Mouse (Mus musculus) heart, embryonic 16.5 days (tissue): ENCODE results near the gene Coro2b. TPM values are rescaled to one million over a fixed set of nuclear protein-coding genes. Genes with fewer than 3 reads are reported as not detected.

Experiments used
- ATAC-seq: fragments of 200-750 bp; cut with Nextera tagmentation; replicated peaks from 2 replicates; pipeline ENCODE4 v1.8.0; 2017; ENCODE audit warnings: moderate number of reproducible peaks; ENCODE audit not compliant: insufficient read depth, low FRiP score; ENCODE audit errors: extremely low read depth
- H3K27ac ChIP-seq: fragments of 300-500 bp; sonication (generic); 2 replicates; pipeline ENCODE4 v1.5.1; 2014; ENCODE audit warnings: mild to moderate bottlenecking, low read length, control low read depth, moderate library complexity
- H3K27me3 ChIP-seq: fragments of 300-500 bp; sonication (generic); 2 replicates; pipeline ENCODE4 v1.6.1; 2014; ENCODE audit warnings: low read length, mixed read lengths; ENCODE audit not compliant: control insufficient read depth, insufficient read depth
- H3K36me3 ChIP-seq: fragments of 300-500 bp; sonication (generic); 2 replicates; pipeline ENCODE4 v1.6.1; 2014; ENCODE audit not compliant: control insufficient read depth, insufficient read depth
- H3K4me1 ChIP-seq: fragments of 300-500 bp; sonication (generic); 2 replicates; pipeline ENCODE4 v1.6.1; 2014; ENCODE audit warnings: low read length, mixed read lengths; ENCODE audit not compliant: control insufficient read depth, insufficient read depth
- H3K4me2 ChIP-seq: fragments of 300-500 bp; sonication (generic); 2 replicates; pipeline ENCODE4 v1.6.1; 2014; ENCODE audit warnings: low read depth, mild to moderate bottlenecking, control low read depth, low read length
- H3K4me3 ChIP-seq: fragments of 300-500 bp; sonication (generic); 2 replicates; pipeline ENCODE4 v1.5.1; 2014; ENCODE audit warnings: mild to moderate bottlenecking, control low read depth, low read length
- H3K9ac ChIP-seq: fragments of 300-500 bp; sonication (generic); 2 replicates; pipeline ENCODE4 v1.6.1; 2014; ENCODE audit warnings: low read length, control low read depth
- H3K9me3 ChIP-seq: fragments of 300-500 bp; sonication (generic); replicated peaks from 2 replicates; pipeline ENCODE4 v1.6.1; 2016; ENCODE audit warnings: low read length; ENCODE audit not compliant: control insufficient read depth
- WGBS: fragments of 180-500 bp; shearing (Covaris S2); extraction: QIAGEN DNeasy Blood & Tissue Kit; methylation state at CpG from one replicate; pipeline ENCODE4 v1.1.7; 2014; 5-methylcytosine and 5-hydroxymethylcytosine counted together
- polyA plus RNA-seq: library from polyadenylated mRNA; unstranded; fragments of >200 nt; fragmentation: Nextera tagmentation; extraction: Ambion mirVana; gene quantifications from 2 replicates; pipeline ENCODE4 v1.2.1, GENCODE M21; 2015

Gene Coro2b
- polyA plus RNA-seq, 1 experiment from 2014 or later = 7.1 TPM

DNA sequence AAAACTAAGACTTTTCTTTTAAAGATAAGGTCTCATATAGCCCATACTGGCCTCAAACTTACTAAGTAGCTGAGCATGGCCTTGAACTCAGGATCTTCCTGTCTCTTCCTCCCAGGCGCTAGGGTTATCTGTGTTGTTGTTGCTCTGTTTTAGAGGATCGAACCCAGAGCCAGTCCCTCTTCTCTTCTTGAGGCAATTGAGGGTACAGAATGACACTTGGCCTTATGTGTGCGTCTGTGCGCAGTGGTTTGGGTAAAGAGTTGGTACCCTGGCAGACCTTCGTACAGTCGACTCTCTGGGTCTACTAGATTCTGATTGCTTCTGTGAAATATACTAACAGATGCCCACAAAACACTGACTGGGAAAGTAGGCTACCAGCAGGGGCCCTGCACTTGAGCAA, 114.9 kb downstream of the Coro2b start:
- H3K9me3 ChIP-seq = peaks cover 3% of the 10 kb centered on the region
- H3K27ac ChIP-seq = no peak overlapping the region
- no peak overlapping the region for H3K4me3 ChIP-seq
- no peaks in the 10 kb centered on the region for H3K27me3 ChIP-seq
- H3K4me2 ChIP-seq = no peak overlapping the region
- WGBS = 96% methylated on average over 6 of the region's 6 CpGs
- H3K9ac ChIP-seq = no peak overlapping the region
- H3K36me3 ChIP-seq = no peaks in the 10 kb centered on the region
- no peak for ATAC-seq
- peaks cover 5% of the 10 kb centered on the region; the same call in 1 of the 2 replicates for H3K4me1 ChIP-seq

DNA sequence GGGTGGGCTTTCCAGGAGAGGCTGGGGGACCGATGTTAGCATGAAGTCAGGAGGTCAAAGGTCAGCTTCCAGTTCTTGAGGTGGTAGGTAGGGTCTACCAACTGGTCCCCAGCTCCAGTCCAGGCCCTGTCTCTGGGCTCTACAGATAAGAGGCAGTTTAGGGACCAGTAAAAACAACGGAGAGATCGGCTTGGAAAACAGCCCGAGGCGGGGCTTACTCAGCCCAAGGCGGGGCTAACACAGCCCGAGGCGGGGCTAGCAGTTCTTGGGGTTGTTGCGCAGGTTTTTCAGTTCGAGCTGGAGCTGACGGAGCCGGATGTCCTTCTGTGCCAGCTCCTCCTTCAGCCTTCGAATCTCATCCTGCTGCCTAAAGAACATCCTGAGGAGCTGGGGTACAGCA, 115.8 kb downstream of the Coro2b start:
- Histone ChIP-seq H3K4me2 (peak overlapping the region; percentile 48), H3K9me3 (peaks cover 3% of the 10 kb centered on the region), H3K36me3 (no peaks in the 10 kb centered on the region), H3K4me1 (peaks cover 13% of the 10 kb centered on the region), H3K9ac (peak overlapping the region; percentile 58), H3K27ac (peak overlapping the region; percentile 78), H3K4me3 (peak overlapping the region; percentile 33), H3K27me3 (no peaks in the 10 kb centered on the region)
- WGBS = 11% methylated on average over 13 of the region's 13 CpGs
- peak; percentile 75 for ATAC-seq

DNA sequence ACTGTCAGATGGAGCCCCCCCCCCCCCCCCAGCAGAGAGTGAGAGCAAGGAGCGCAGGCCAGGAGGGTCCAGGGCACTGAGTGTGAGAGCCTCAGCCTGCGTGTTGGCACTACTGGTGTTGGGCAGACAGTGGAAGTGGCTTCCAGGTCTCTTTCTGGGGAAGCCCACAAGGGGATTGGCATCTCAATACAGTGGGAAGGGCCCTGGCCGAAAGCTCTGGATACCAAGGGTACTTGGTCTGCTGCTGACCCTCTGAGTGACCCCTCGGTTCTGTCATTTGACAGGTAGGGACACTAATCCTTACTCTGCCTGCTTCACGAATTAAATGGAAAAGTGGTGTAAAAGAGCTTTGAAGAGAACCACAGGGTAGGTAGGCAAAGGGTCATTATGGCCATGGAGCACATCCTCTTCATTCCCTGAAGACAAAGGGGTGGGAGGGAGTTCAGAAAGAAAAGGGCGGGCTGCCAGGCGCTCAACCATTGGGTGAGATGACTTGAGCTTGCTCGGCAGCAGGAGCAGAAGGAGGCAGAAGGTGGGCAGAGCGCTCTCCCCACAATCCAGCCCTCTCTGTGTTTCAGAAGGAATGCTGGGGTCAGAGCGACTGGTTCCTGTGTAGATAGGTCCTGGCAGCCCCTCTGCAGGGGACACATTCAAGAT, 116.5 kb downstream of the Coro2b start:
- WGBS = 67% methylated on average over 9 of the region's 10 CpGs
- Histone ChIP-seq H3K9ac (peak overlapping the region; percentile 3; the same call in 1 of the 2 replicates), H3K27ac (peak overlapping the region; percentile 66), H3K36me3 (no peaks in the 10 kb centered on the region), H3K27me3 (no peaks in the 10 kb centered on the region), H3K4me1 (peaks cover 15% of the 10 kb centered on the region), H3K4me2 (peak overlapping the region; percentile 48), H3K4me3 (no peak overlapping the region), H3K9me3 (peaks cover 3% of the 10 kb centered on the region)
- ATAC-seq = peak; percentile 23; the same call in 1 of the 2 replicates

DNA sequence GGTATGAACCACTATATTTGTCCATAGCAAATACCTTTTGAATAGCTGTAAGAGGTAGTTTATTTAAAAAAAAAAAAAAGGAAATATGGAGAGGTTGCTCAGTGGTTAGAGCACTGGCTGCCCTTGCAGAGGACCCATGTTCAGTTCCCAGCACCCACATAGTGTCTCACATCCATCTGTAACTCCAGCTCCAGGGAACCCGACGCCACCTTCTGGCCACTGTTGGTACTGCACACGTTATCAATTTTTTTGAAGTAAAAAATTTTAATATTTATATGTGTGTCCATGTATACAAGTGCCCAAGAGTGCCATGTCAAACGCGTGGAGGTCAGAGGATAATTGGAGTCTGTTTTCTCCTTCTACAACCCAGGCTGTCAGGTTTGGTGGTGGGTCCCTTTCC, 118.1 kb downstream of the Coro2b start:
- Histone ChIP-seq H3K27me3 (no peaks in the 10 kb centered on the region), H3K9ac (no peak overlapping the region), H3K9me3 (peaks cover 5% of the 10 kb centered on the region), H3K27ac (no peak overlapping the region), H3K36me3 (no peaks in the 10 kb centered on the region), H3K4me1 (peaks cover 18% of the 10 kb centered on the region), H3K4me3 (no peak overlapping the region), H3K4me2 (no peak overlapping the region)
- ATAC-seq = no peak
- 54% methylated on average over 5 of the region's 5 CpGs for WGBS

DNA sequence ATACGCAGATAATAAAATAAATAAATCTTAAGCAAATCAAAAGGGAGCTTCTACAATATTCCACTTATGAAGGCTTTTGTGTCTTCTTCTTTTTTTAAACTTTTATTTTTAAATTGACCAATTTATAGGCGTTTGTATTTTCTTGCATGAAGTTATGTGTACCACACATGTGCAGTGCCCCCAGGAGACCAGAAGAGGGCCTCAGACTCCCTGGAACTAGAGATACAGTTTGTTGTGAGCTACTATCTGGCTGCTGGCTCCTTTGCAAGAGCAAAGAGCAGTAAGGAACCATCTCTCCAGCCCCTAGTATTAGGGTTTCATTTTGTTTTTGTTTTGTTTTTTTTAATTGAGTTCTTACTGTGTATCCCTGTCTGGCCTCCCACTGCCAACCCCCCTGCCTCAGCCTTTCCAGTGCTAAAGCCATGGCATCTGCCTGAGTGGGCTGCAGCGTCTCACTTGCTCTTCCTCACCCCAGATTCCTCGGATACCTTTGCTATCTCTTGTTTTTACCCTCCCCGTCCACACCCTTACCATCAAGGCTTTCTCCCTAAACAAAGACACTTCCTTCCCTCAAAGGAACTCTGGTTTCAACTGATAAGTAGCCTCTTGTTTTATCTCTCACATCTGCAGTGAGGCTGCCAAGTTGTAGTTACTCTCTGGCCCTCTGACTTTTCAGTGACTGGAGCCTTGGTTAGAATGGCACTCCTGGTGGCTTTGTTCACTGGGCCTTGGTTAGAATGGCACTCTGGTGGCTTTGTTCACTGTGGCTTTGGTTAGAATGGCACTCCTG, 129.3 kb downstream of the Coro2b start:
- 49% methylated on average over 5 of the region's 5 CpGs for WGBS
- no peak for ATAC-seq

DNA sequence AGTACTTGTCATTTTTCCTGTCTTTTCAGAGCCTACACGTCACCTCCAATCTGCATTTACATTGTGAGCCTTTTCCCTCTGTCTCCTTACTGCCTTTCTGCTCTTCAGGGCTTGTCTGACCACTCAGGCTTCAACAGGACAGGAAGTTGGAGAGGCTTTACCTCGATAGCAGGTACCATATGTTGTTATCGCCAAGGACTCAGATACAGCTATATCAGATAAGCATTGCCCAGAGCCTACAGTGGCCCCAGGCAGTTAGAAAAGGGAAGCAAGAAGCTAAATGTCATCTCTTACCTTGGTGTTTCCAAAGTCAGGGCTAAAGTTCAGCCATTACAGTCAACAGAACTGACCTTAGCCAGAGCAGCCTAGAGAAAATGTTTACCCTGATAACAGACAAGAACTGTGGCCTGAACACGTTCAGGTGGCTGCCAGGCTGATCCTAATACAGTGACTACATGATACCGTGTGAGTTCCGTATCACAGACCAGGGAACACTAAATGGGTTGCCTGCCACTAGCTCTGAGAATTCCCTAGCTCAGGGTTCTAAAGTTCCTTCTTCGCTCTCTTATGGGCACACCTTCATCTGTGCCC, 130.3 kb downstream of the Coro2b start:
- no peaks in the 10 kb centered on the region for H3K27me3 ChIP-seq
- no peaks in the 10 kb centered on the region for H3K4me1 ChIP-seq
- peaks cover 7% of the 10 kb centered on the region for H3K9me3 ChIP-seq
- 70% methylated on average over 7 of the region's 7 CpGs for WGBS
- H3K36me3 ChIP-seq = no peaks in the 10 kb centered on the region
- no peak overlapping the region for H3K9ac ChIP-seq
- H3K27ac ChIP-seq = no peak overlapping the region
- H3K4me2 ChIP-seq = no peak overlapping the region
- H3K4me3 ChIP-seq = no peak overlapping the region
- no peak for ATAC-seq

More for the DNA sequence above, 129.3 kb downstream of the Coro2b start:
- H3K27me3 ChIP-seq = no peaks in the 10 kb centered on the region
- H3K9ac ChIP-seq = no peak overlapping the region
- no peak overlapping the region; the same call in 1 of the 2 replicates for H3K27ac ChIP-seq
- H3K9me3 ChIP-seq = peaks cover 7% of the 10 kb centered on the region
- no peaks in the 10 kb centered on the region for H3K4me1 ChIP-seq
- no peak overlapping the region for H3K4me3 ChIP-seq
- no peak overlapping the region for H3K4me2 ChIP-seq
- no peaks in the 10 kb centered on the region for H3K36me3 ChIP-seq

DNA sequence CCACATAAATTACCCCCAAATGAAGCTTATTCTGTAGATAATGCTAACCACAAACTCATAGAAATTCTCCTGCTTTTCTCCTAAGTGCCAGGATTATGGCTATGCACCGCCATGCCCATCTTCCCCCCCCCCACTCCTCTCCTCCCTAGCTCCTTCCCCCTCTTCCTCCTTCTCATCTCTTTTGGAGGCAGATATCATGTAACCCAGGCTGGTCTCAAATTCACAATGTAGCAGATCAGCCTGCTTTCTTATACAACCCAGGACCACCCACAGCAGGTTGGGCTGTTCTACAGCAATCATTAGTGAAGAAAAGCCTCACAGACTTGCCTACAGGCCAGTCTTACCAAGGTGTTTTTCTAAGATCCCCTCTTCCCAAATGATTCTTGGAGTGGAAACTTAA, 135.3 kb downstream of the Coro2b start:
- no peaks in the 10 kb centered on the region; the same call in 1 of the 2 replicates for H3K4me1 ChIP-seq
- H3K4me3 ChIP-seq = no peak overlapping the region
- no peak for ATAC-seq
- H3K9me3 ChIP-seq = peaks cover 3% of the 10 kb centered on the region; the same call in 1 of the 2 replicates
- H3K9ac ChIP-seq = no peak overlapping the region
- 88% methylated on average over 1 of the region's 1 CpGs for WGBS
- no peak overlapping the region for H3K4me2 ChIP-seq
- no peak overlapping the region for H3K27ac ChIP-seq
- no peaks in the 10 kb centered on the region for H3K27me3 ChIP-seq
- no peaks in the 10 kb centered on the region for H3K36me3 ChIP-seq

DNA sequence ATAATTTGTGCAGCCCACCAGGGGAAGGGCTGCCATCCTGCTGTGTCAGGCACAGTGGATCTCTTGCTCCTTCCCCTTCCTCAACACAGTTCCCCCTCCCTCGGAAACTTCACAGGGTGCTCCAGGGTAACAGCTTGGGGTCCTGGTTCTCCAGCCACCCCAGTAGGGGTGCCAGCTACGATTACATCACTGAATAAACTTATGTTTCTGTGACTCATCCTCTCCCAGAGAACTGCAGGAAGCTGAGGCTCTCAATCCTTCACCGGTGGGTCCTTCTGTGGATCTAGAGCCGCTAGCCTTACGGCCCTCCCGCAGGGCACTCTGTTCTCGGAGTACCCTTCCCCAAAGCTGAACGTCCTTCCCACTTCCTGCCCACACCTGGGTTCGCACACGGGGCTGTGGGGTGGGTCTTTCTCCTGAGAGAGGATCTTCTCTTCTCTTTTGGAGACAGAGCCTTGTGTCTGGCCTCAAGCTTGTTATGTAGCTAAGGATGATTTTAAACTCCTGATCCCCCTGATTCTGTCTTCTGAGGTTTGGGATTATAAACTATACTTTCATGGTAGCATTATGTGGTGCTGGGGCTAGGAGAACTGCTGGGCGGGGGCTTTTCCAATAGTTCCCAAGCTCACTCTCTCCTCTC, 136.2 kb downstream of the Coro2b start:
- Histone ChIP-seq H3K9ac (no peak overlapping the region), H3K4me2 (no peak overlapping the region), H3K27ac (no peak overlapping the region), H3K9me3 (peaks cover 3% of the 10 kb centered on the region; the same call in 1 of the 2 replicates), H3K4me3 (no peak overlapping the region), H3K27me3 (no peaks in the 10 kb centered on the region), H3K36me3 (no peaks in the 10 kb centered on the region), H3K4me1 (no peaks in the 10 kb centered on the region; the same call in 1 of the 2 replicates)
- WGBS = 40% methylated on average over 11 of the region's 11 CpGs
- ATAC-seq = no peak
